Mouse (Mus musculus) hindbrain, embryonic 13.5 days (tissue): Measurements from ENCODE around the gene Ssxb2. TPM values are rescaled to one million over a fixed set of nuclear protein-coding genes. Genes with fewer than 3 reads are reported as not detected.
"Not testable (repeated sequence)": the region's sequence is repeated elsewhere in the genome, so short reads cannot be mapped to it uniquely, and the experiment has no call there.

Experiments used
- ATAC-seq: fragments of 200-750 bp; cut with Nextera tagmentation; 2 replicates; pipeline ENCODE4 v1.8.0; 2017; ENCODE audit warnings: moderate TSS enrichment; ENCODE audit not compliant: low FRiP score
- H3K27ac ChIP-seq: fragments of 300-500 bp; sonication (generic); 2 replicates; pipeline ENCODE4 v1.5.1; 2015; ENCODE audit warnings: inconsistent platforms, mild to moderate bottlenecking, moderate library complexity
- H3K27me3 ChIP-seq: fragments of 300-500 bp; sonication (generic); 2 replicates; pipeline ENCODE4 v1.6.1; 2015; ENCODE audit warnings: mild to moderate bottlenecking, inconsistent platforms
- H3K36me3 ChIP-seq: fragments of 300-500 bp; sonication (generic); 2 replicates; pipeline ENCODE4 v1.6.1; 2015; ENCODE audit warnings: mild to moderate bottlenecking, inconsistent platforms
- H3K4me1 ChIP-seq: fragments of 300-500 bp; sonication (generic); replicated peaks from 2 replicates; pipeline ENCODE4 v1.6.1; 2015; ENCODE audit warnings: inconsistent platforms
- H3K4me2 ChIP-seq: fragments of 300-500 bp; sonication (generic); 2 replicates; pipeline ENCODE4 v1.6.1; 2015; ENCODE audit warnings: inconsistent platforms, mild to moderate bottlenecking, moderate library complexity
- H3K4me3 ChIP-seq: fragments of 300-500 bp; sonication (generic); 2 replicates; pipeline ENCODE4 v1.5.1; 2015; ENCODE audit warnings: mild to moderate bottlenecking, inconsistent platforms
- H3K9ac ChIP-seq: fragments of 300-500 bp; sonication (generic); 2 replicates; pipeline ENCODE4 v1.6.1; 2015; ENCODE audit warnings: mild to moderate bottlenecking, inconsistent platforms
- H3K9me3 ChIP-seq: fragments of 300-500 bp; sonication (generic); 2 replicates; pipeline ENCODE4 v1.6.1; 2016; ENCODE audit warnings: inconsistent platforms
- WGBS: fragments of 180-500 bp; shearing (Covaris S2); methylation state at CpG from one replicate; pipeline ENCODE4 v1.1.7; 2015; 5-methylcytosine and 5-hydroxymethylcytosine counted together
- polyA plus RNA-seq: library from polyadenylated mRNA; unstranded; fragments of >200 nt; fragmentation: Nextera tagmentation; extraction: Ambion mirVana; gene quantifications from 2 replicates; pipeline ENCODE4 v1.2.1, GENCODE M21; 2015

Gene Ssxb2
- polyA plus RNA-seq, result not detected in 2 replicates

DNA sequence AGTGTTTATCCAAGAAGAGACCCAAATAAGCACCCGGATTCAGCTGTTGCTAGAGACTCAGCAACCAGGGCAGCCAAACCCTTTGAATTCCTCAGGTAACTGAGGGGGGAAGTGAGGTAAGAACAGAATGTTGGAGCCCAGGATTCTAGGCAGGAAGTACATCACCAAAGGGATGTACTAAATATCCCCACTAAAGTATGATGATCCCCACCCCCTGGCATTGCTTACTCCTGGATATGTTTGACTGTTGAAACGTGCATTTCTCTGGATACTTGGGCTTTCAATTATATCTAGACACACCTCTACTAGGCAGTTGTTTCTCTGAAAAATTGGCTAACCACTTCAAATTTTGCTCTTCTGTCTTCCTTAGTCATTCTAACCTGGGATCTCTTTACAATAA, at the start of gene Ssxb2:
Gene Ssxb2, minus strand, starts transcription at position 101 of the 400 bp plus-strand sequence.
- not testable (repeated sequence) for H3K9me3 ChIP-seq, H3K4me2 ChIP-seq, H3K4me1 ChIP-seq, H3K9ac ChIP-seq, H3K27ac ChIP-seq, ATAC-seq, H3K4me3 ChIP-seq, H3K36me3 ChIP-seq, H3K27me3 ChIP-seq
- WGBS, result 76% methylated on average over 2 of the region's 2 CpGs

DNA sequence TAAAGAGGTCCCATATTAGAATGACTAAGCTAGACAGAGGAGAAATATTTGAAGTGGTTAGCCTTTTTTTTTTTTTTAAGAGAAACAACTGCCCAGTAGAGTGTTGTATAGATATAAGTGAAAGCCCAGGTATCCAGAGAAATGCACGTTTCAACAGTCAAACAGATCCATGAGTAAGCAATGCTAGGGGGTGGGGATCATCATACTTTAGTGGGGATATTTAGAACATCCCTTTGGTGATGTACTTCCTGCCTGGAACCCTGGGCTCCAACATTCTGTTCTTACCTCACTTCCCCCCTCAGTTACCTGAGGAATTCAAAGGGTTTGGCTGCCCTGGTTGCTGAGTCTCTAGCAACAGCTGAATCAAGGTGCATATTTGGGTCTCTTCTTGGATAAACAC, 48.5 kb downstream of the Ssxb2 start, which contains the start of gene Ssxb1:
Gene Ssxb1, plus strand, starts transcription at position 301 of the 400 bp plus-strand sequence.
- H3K4me3 ChIP-seq, H3K4me2 ChIP-seq, H3K4me1 ChIP-seq, H3K36me3 ChIP-seq, H3K27ac ChIP-seq, ATAC-seq, H3K9ac ChIP-seq, H3K9me3 ChIP-seq, H3K27me3 ChIP-seq: not testable (repeated sequence)
- 27% methylated on average over 1 of the region's 1 CpGs for WGBS

Other genes with a start within 250 kb of the Ssxb2 start
- gene Ftsj1, start 209.3 kb downstream of the Ssxb2 start, polyA plus RNA-seq, result 46.9 and 48.4 TPM in 2 replicates
- gene Slc38a5, start 190.6 kb downstream of the Ssxb2 start, polyA plus RNA-seq, result 30.0 and 30.6 TPM in 2 replicates
- gene Ssxb10, start 134.3 kb downstream of the Ssxb2 start, polyA plus RNA-seq, result not detected in 2 replicates
- gene Ssxb9, start 94.7 kb downstream of the Ssxb2 start, polyA plus RNA-seq, result not detected in 2 replicates
- not detected in 2 replicates for gene Ssxb1, start 48.4 kb downstream of the Ssxb2 start, polyA plus RNA-seq
- gene Gm14459, start 63.2 kb upstream of the Ssxb2 start, polyA plus RNA-seq, result not detected in 2 replicates
- gene Ssxb6, start 86.5 kb upstream of the Ssxb2 start, polyA plus RNA-seq, result not detected in 2 replicates
- gene Ssxb3, start 130.1 kb upstream of the Ssxb2 start, polyA plus RNA-seq, result not detected in 2 replicates
- not detected in 2 replicates for gene Ssxb8, start 229.1 kb upstream of the Ssxb2 start, polyA plus RNA-seq